Mouse (Mus musculus) MEL (cell line): ENCODE results near the gene Eng. TPM values are rescaled to one million over a fixed set of nuclear protein-coding genes. Genes with fewer than 3 reads are reported as not detected.

Experiments used
- DNase-seq: peaks from one replicate; pipeline ENCODE4 v3.0.0; 2011; ENCODE audit warnings: low read depth, low spot score
- H3K27ac ChIP-seq: 2 replicates; pipeline ENCODE4 v1.5.1; 2012; ENCODE audit warnings: low read depth, mild to moderate bottlenecking, control low read depth, low read length, moderate library complexity; ENCODE audit not compliant: control insufficient read depth
- H3K27me3 ChIP-seq, 2 experiments: fragments of 150-350 bp in 1 of 2; sonication (generic) in 1 of 2; 2 replicates each; pipeline ENCODE4 v1.6.1; 2012; ENCODE audit warnings: low read length in 2 of 2, mild to moderate bottlenecking in 2 of 2, improper control_type of control experiment in 1 of 2, moderate library complexity in 1 of 2; ENCODE audit not compliant: insufficient read depth in 2 of 2, control insufficient read depth in 1 of 2
- H3K36me3 ChIP-seq, 2 experiments: 2 replicates each; pipeline ENCODE4 v1.6.1; 2012 to 2014; ENCODE audit warnings: low read length in 2 of 2, improper control_type of control experiment in 1 of 2, inconsistent platforms in 1 of 2, mild to moderate bottlenecking in 1 of 2; ENCODE audit not compliant: insufficient read depth in 2 of 2, control insufficient read depth in 1 of 2
- H3K4me1 ChIP-seq, 2 experiments: fragments of 150-350 bp in 1 of 2; sonication (generic) in 1 of 2; 2 replicates each; pipeline ENCODE4 v1.6.1; 2012; ENCODE audit warnings: low read length in 2 of 2, improper control_type of control experiment in 1 of 2, mild to moderate bottlenecking in 1 of 2; ENCODE audit not compliant: insufficient read depth in 2 of 2, control insufficient read depth in 1 of 2
- H3K4me3 ChIP-seq, 2 experiments: fragments of 150-350 bp in 1 of 2; sonication (generic) in 1 of 2; 2 replicates each; pipeline ENCODE4 v1.5.1; 2012; ENCODE audit warnings: low read depth in 2 of 2, low read length in 2 of 2, mild to moderate bottlenecking in 2 of 2, moderate library complexity in 2 of 2, control low read depth in 1 of 2, improper control_type of control experiment in 1 of 2; ENCODE audit not compliant: control insufficient read depth in 1 of 2, insufficient read depth in 1 of 2
- H3K79me2 ChIP-seq: 2 replicates; pipeline ENCODE4 v1.6.1; 2012; ENCODE audit warnings: mild to moderate bottlenecking, low read length, moderate library complexity; ENCODE audit not compliant: control insufficient read depth, poor library complexity, insufficient read depth
- H3K9ac ChIP-seq: 2 replicates; pipeline ENCODE4 v1.6.1; 2012; ENCODE audit warnings: low read depth, mild to moderate bottlenecking, control low read depth, low read length, moderate library complexity; ENCODE audit not compliant: control insufficient read depth, poor library complexity, severe bottlenecking
- H3K9me3 ChIP-seq: fragments of 150-350 bp; sonication (generic); replicated peaks from 2 replicates; pipeline ENCODE4 v1.6.1; 2012; ENCODE audit warnings: mild to moderate bottlenecking, low read length, improper control_type of control experiment, moderate library complexity; ENCODE audit not compliant: insufficient read depth
- BHLHE40 ChIP-seq: IDR thresholded peaks from 2 replicates; pipeline ENCODE4 v1.6.1; 2012; ENCODE audit warnings: low read depth, mild to moderate bottlenecking, inconsistent platforms, low read length, improper control_type of control experiment, borderline replicate concordance
- CHD1 ChIP-seq: IDR thresholded peaks from 2 replicates; pipeline ENCODE4 v1.6.1; 2012; ENCODE audit warnings: low read depth, mild to moderate bottlenecking, inconsistent platforms, low read length, improper control_type of control experiment
- E2F4 ChIP-seq: IDR thresholded peaks from 2 replicates; pipeline ENCODE4 v1.6.1; 2011; ENCODE audit warnings: low read depth, low read length, improper control_type of control experiment, borderline replicate concordance
- ETS1 ChIP-seq: IDR thresholded peaks from 2 replicates; pipeline ENCODE4 v1.6.1; 2012; ENCODE audit warnings: low read depth, mild to moderate bottlenecking, inconsistent platforms, low read length, improper control_type of control experiment, moderate library complexity
- GABPA ChIP-seq: IDR thresholded peaks from 2 replicates; pipeline ENCODE4 v1.6.1; 2012; ENCODE audit warnings: low read depth, mild to moderate bottlenecking, inconsistent platforms, low read length, improper control_type of control experiment, moderate library complexity
- HCFC1 ChIP-seq: IDR thresholded peaks from 2 replicates; pipeline ENCODE4 v1.6.1; 2012; ENCODE audit warnings: low read depth, mild to moderate bottlenecking, inconsistent platforms, low read length, improper control_type of control experiment, moderate library complexity
- JUND ChIP-seq: IDR thresholded peaks from 2 replicates; pipeline ENCODE4 v1.6.1; 2011; ENCODE audit warnings: low read depth, mild to moderate bottlenecking, improper control_type of control experiment, low read length
- MYB ChIP-seq: IDR thresholded peaks from 2 replicates; pipeline ENCODE4 v1.6.1; 2011; ENCODE audit warnings: mild to moderate bottlenecking, low read depth, low read length, improper control_type of control experiment
- POLR2AphosphoS2 ChIP-seq: IDR thresholded peaks from 2 replicates; pipeline ENCODE4 v1.6.1; 2011; ENCODE audit warnings: low read length, improper control_type of control experiment
- RAD21 ChIP-seq: IDR thresholded peaks from 2 replicates; pipeline ENCODE4 v1.6.1; 2011; ENCODE audit warnings: mild to moderate bottlenecking, low read depth, low read length, improper control_type of control experiment
- SIN3A ChIP-seq: IDR thresholded peaks from 2 replicates; pipeline ENCODE4 v1.6.1; 2012; ENCODE audit warnings: low read length, improper control_type of control experiment, inconsistent platforms
- SMC3 ChIP-seq: IDR thresholded peaks from 2 replicates; pipeline ENCODE4 v1.6.1; 2011; ENCODE audit warnings: low read depth, low read length, improper control_type of control experiment
- UBTF ChIP-seq: IDR thresholded peaks from 2 replicates; pipeline ENCODE4 v1.6.1; 2012; ENCODE audit warnings: low read depth, mild to moderate bottlenecking, inconsistent platforms, low read length, improper control_type of control experiment, moderate library complexity, borderline replicate concordance; ENCODE audit not compliant: insufficient read depth
- USF2 ChIP-seq, 2 experiments: IDR thresholded peaks; 2 replicates each; pipeline ENCODE4 v1.6.1; 2011 to 2012; ENCODE audit warnings: improper control_type of control experiment in 2 of 2, low read length in 2 of 2, borderline replicate concordance in 1 of 2, inconsistent platforms in 1 of 2, low read depth in 1 of 2, mild to moderate bottlenecking in 1 of 2; ENCODE audit not compliant: insufficient read depth in 1 of 2
- ZC3H11A ChIP-seq: IDR thresholded peaks from 2 replicates; pipeline ENCODE4 v1.6.1; 2012; ENCODE audit warnings: low read depth, mild to moderate bottlenecking, inconsistent platforms, low read length, improper control_type of control experiment
- ZMIZ1 ChIP-seq: IDR thresholded peaks from 2 replicates; pipeline ENCODE4 v1.6.1; 2012; ENCODE audit warnings: low read depth, mild to moderate bottlenecking, inconsistent platforms, low read length, improper control_type of control experiment, moderate library complexity
- polyA plus RNA-seq, 2 experiments: library from polyadenylated mRNA; stranded (reverse) in 1 of 2; unstranded in 1 of 2; fragments of >175 nt in 1 of 2; fragments of >200 nt in 1 of 2; gene quantifications; 2 replicates each; pipeline versions ENCODE4 v1.2.1 to v1.2.4; 2012; ENCODE audit warnings: low replicate concordance in 2 of 2, low read depth in 1 of 2; ENCODE audit not compliant: insufficient read length in 2 of 2, insufficient read depth in 1 of 2, missing spikeins in 1 of 2
- total RNA-seq: library from RNA; depleted of rRNA; stranded (reverse); fragments of 300-350 nt; gene quantifications from 2 replicates; pipeline ENCODE4 v1.2.3, GENCODE M21; 2012

The Eng gene
- total and polyA plus RNA-seq, 3 experiments: 0.73 to 1.0 TPM; not detected in 1

DNA sequence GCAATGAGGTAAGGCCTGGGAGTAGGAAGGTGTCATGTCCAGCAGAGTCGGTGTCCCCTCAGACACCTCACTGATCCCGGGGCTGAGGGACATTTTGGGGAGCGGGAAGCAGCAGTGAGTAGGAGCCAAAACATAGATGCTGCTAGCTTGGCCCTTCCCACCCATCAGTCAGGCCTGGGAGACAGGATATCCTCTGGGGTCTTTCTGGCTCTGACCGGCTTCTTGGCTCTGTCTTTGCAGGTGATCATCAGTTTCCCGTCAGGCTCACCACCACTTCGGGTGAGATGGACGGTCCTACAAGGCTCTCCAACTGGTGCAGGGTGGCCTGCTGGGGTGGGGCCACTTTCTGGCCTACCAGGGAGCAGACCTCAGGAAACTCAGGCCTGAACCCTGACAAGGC is 31.3 kb downstream of the Eng start:
- Histone ChIP-seq H3K9me3 (no peaks in the 10 kb centered on the region), H3K27ac (no peak overlapping the region), H3K36me3 (no peaks in the 10 kb centered on the region), H3K4me1 (no peaks in the 10 kb centered on the region), H3K79me2 (no peaks in the 10 kb centered on the region), H3K9ac (no peak overlapping the region), H3K27me3 (no peaks in the 10 kb centered on the region), H3K4me3 (no peak overlapping the region)
- DNase-seq: no peak
- TF ChIP-seq SMC3 (no peak), RAD21 (no peak), UBTF (no peak), GABPA (no peak), BHLHE40 (no peak), ZC3H11A (no peak), MYB (no peak), HCFC1 (no peak), CHD1 (no peak), SIN3A (no peak), ETS1 (no peak), POLR2AphosphoS2 (no peak), JUND (no peak)

DNA sequence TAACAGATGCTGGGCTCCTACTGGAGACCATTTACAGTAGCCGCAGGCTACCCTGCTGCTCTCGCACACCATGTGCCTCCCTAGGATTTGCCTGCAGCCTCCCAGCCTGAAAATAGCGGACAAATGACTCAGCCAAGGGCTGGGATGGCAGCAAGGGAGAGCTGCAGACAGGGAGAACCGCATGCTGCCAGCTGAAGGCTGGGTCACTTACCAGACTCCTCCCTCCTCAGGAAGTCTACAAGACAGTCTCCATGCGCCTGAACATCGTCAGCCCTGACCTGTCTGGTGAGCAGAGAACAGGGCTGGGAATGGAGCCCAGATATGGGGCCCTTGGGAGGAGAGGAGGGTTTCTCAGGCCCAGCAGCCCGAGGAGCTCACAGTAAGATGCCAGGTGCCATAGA is 33.7 kb downstream of the Eng start:
- TF ChIP-seq USF2 (IDR thresholded peaks at IDR 0.05; ENCODE audit: borderline replicate concordance in 1 of 2, insufficient read depth in 1 of 2, low read depth in 1 of 2, low read length in 2 of 2) (no peak), POLR2AphosphoS2 (no peak), HCFC1 (no peak), ZMIZ1 (no peak), E2F4 (no peak)
- no peaks in the 10 kb centered on the region for H3K4me1 ChIP-seq
- H3K27me3 ChIP-seq: no peaks in the 10 kb centered on the region
- H3K36me3 ChIP-seq: peaks cover 0 to 5% of the 10 kb centered on the region in 2 experiments; a peak in 2 of 4 replicates
- H3K79me2 ChIP-seq: no peaks in the 10 kb centered on the region
- no peak overlapping the region for H3K9ac ChIP-seq
- no peak for DNase-seq
- H3K9me3 ChIP-seq: no peaks in the 10 kb centered on the region
- H3K4me3 ChIP-seq: no peak overlapping the region
- no peak overlapping the region for H3K27ac ChIP-seq
